Mouse (Mus musculus) activated CD4-positive, CD25-positive, alpha-beta regulatory T cell, adult 9 weeks (primary cell): Measurements from ENCODE around the gene Gm10670. TPM values are rescaled to one million over a fixed set of nuclear protein-coding genes. Genes with fewer than 3 reads are reported as not detected.

Experiments used
- polyA plus RNA-seq: library from polyadenylated mRNA; unstranded; fragments of 100-300 nt; shearing (Covaris generic); gene quantifications from one replicate; pipeline ENCODE4 v1.2.1, GENCODE M21; 2017

Gm10670 gene
- not detected for polyA plus RNA-seq

GRCm38 (mm10) chr7:20474825-20475224 is at the start of gene Gm10670:
TSS of gene Gm10670 (minus strand) at chr7:20474925.

GRCm38 (mm10) chr7:20510434-20510833 is 35.7 kb upstream of the Gm10670 start, which contains the start of gene Vmn1r103:
TSS of gene Vmn1r103 (minus strand) at chr7:20510534.

GRCm38 (mm10) chr7:20442493-20442892 is 32.2 kb downstream of the Gm10670 start, which contains the start of gene Vmn1r101:
TSS of gene Vmn1r101 (minus strand) at chr7:20442593.

Other genes starting within 250 kb of the Gm10670 start
- gene Gm4498, start 241.1 kb downstream of the Gm10670 start, polyA plus RNA-seq: not detected
- not detected for gene Gm5890, start 212.1 kb downstream of the Gm10670 start, polyA plus RNA-seq
- not detected for gene Gm4133, start 140.9 kb downstream of the Gm10670 start, polyA plus RNA-seq
- gene Gm5728, start 99.5 kb downstream of the Gm10670 start, polyA plus RNA-seq: not detected
- not detected for gene Vmn1r100, start 57.0 kb downstream of the Gm10670 start, polyA plus RNA-seq
- gene Vmn1r101, start 32.3 kb downstream of the Gm10670 start, polyA plus RNA-seq: not detected
- not detected for gene Vmn1r103, start 35.6 kb upstream of the Gm10670 start, polyA plus RNA-seq
- gene Vmn1r104, start 58.9 kb upstream of the Gm10670 start, polyA plus RNA-seq: not detected
- gene Gm5726, start 70.8 kb upstream of the Gm10670 start, polyA plus RNA-seq: not detected
- not detected for gene Gm4141, start 101.3 kb upstream of the Gm10670 start, polyA plus RNA-seq
- gene Gm4513, start 124.1 kb upstream of the Gm10670 start, polyA plus RNA-seq: not detected
- gene Vmn1r107, start 194.0 kb upstream of the Gm10670 start, polyA plus RNA-seq: not detected
- gene Vmn1r111, start 228.3 kb upstream of the Gm10670 start, polyA plus RNA-seq: not detected